8 mouse cellular contexts compared by ENCODE assay signal in the genomic region with DNA sequence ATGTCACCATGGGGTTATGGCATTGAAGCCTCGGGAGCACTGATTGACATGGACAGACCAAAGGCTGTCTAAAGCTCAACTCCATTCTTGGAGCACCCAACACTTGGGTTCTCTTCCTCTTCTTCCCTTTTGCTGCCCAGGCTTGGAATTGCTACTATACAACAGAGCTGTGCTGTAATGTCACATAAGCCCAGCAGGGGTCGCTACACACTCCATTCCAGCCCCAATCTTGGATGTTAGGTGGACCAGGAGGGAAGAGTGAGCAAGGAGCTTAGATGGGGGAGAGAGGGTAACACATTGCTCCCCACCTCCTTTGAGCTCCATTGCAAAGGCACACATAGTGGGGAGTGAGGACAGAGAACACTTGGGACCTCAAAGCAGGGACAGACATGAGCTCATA. TPM values are rescaled to one million over a fixed set of nuclear protein-coding genes. Genes with fewer than 3 reads are reported as not detected.
DNase-seq lines count a peak whose midpoint lies in the region; TF ChIP-seq lines count a peak whose summit lies in the region.

No protein-coding gene starts in this region.

- TF ChIP-seq POLR2A in embryonic fibroblast, embryonic 13.5 days (IDR thresholded peaks at IDR 0.05; ENCODE audit: low read depth, low read length) = no peak
- no peak for TF ChIP-seq POLR2A in olfactory bulb, adult 2 months (IDR thresholded peaks at IDR 0.05; ENCODE audit: insufficient read depth, low read depth, low read length)

- H3K9me3 ChIP-seq in ES-E14 (ENCODE audit: control insufficient read depth, insufficient read depth, low read depth, low read length) = no peaks in the 10 kb centered on the region

- H3K4me3 ChIP-seq in left cerebral cortex, adult 2 months = peak overlapping the region; percentile 37; the same call in 1 of the 2 replicates
- H3K4me3 ChIP-seq in ES-E14 (ENCODE audit: insufficient read depth in 1 of 2, low read depth in 1 of 2, low read length in 2 of 2, poor library complexity in 1 of 2, severe bottlenecking in 1 of 2) = no peak overlapping the region
- H3K4me3 ChIP-seq in embryonic fibroblast, embryonic 13.5 days (ENCODE audit: insufficient read depth, low read length) = no peak overlapping the region
- H3K4me3 ChIP-seq in olfactory bulb, adult 2 months (ENCODE audit: insufficient read depth, low read depth, low read length) = no peak overlapping the region

- TF ChIP-seq CTCF in left cerebral cortex, adult 2 months (IDR thresholded peaks at IDR 0.05) = peak; percentile 85
- TF ChIP-seq CTCF in embryonic fibroblast, embryonic 13.5 days (IDR thresholded peaks at IDR 0.05; ENCODE audit: borderline replicate concordance, insufficient read depth, low read length) = peak; percentile 22; the same call in 1 of the 2 replicates
- TF ChIP-seq CTCF in olfactory bulb, adult 2 months (IDR thresholded peaks at IDR 0.05; ENCODE audit: insufficient read depth, low read depth, low read length) = peak; percentile 71; the same call in 1 of the 2 replicates

- peak; percentile 35 to 62 for DNase-seq in cerebellum, postnatal 14 days
- no peak for DNase-seq in cerebellum, adult 8-10 months
- DNase-seq in left cerebral cortex, adult 2 months (ENCODE audit: extremely low spot score in 1 of 2, low spot score in 2 of 2) = peak in 1 of 2 experiments; percentile 60
- no peak for DNase-seq in left cerebral cortex, adult 11 months (ENCODE audit: low spot score)
- DNase-seq in ES-E14 (ENCODE audit: low read depth, low spot score) = peak; percentile 57
- DNase-seq in heart, adult 9 months (ENCODE audit: low spot score in 2 of 2) = no peak

- in situ Hi-C loops in ES-E14 (cut with MboI; ENCODE audit: low sequenced_read_pairs in 2 of 2, unreplicated experiment in 2 of 2) = no loop called here

- H3K36me3 ChIP-seq in ES-E14 (ENCODE audit: control insufficient read depth, insufficient read depth, low read length, poor library complexity, severe bottlenecking) = no peaks in the 10 kb centered on the region

- H3K4me1 ChIP-seq in ES-E14 (ENCODE audit: control insufficient read depth in 2 of 2, insufficient read depth in 2 of 2, low read length in 2 of 2, poor library complexity in 1 of 2) = no peaks in the 10 kb centered on the region
- H3K4me1 ChIP-seq in embryonic fibroblast, embryonic 13.5 days (ENCODE audit: control insufficient read depth, insufficient read depth, low read length) = no peaks in the 10 kb centered on the region
- peaks cover 36% of the 10 kb centered on the region for H3K4me1 ChIP-seq in olfactory bulb, adult 2 months (ENCODE audit: control insufficient read depth, insufficient read depth, low read length)

- peak overlapping the region; percentile 60; the same call in 1 of the 2 replicates for H3K27ac ChIP-seq in left cerebral cortex, adult 2 months
- no peak overlapping the region for H3K27ac ChIP-seq in ES-E14 (ENCODE audit: insufficient read depth, low read depth, low read length, poor library complexity, severe bottlenecking)
- H3K27ac ChIP-seq in embryonic fibroblast, embryonic 13.5 days (ENCODE audit: insufficient read depth, low read length) = no peak overlapping the region
- no peak overlapping the region for H3K27ac ChIP-seq in olfactory bulb, adult 2 months (ENCODE audit: insufficient read depth, low read depth, low read length)

- 18% methylated on average over 2 of the region's 2 CpGs for WGBS in olfactory bulb, adult 2 months

- intact Hi-C loops in left cerebral cortex, adult 2 months (cut with DNase I) = loop anchor here (5.0 kb wide), 1 partner anchor 190 kb away; no protein-coding TSS in a partner anchor

- H3K9ac ChIP-seq in ES-E14 (ENCODE audit: insufficient read depth, low read depth, low read length, poor library complexity, severe bottlenecking) = no peak overlapping the region

TF ChIP-seq in ES-E14, 5 proteins besides CTCF, POLR2A, EP300 and RAD21:
- TF ChIP-seq ZC3H11A (IDR thresholded peaks at IDR 0.05; ENCODE audit: borderline replicate concordance, low read depth, low read length) (0 out of 2 replicates have a peak, but pooled peaks have one; percentile 46), ZNF384 (IDR thresholded peaks at IDR 0.05; ENCODE audit: low read depth, low read length) (no peak)

RNA-seq across cellular contexts. Expression of a gene that starts 6.2 kb away (rescaled TPM):
- 100 to 1,000 TPM; 372 to 375 TPM for total RNA-seq in left cerebral cortex, adult 2 months (2021)
- 6.2 and 12.4 TPM in 2 replicates for total RNA-seq in ES-E14 (2012; rRNA removed)
- not detected in 2 replicates for polyA plus RNA-seq in embryonic fibroblast, embryonic 13.5 days (2011; ENCODE audit: insufficient read length, low read depth, missing spikeins)
- not detected in 2 replicates for polyA plus RNA-seq in olfactory bulb, adult 2 months (2012; ENCODE audit: insufficient read depth, insufficient read length, low replicate concordance, missing spikeins)

RNA-seq across cellular contexts. Expression of a gene that starts 17.1 kb away (rescaled TPM):
- total RNA-seq in left cerebral cortex, adult 2 months (2021) = 1 to 10 TPM; 1.6 to 3.4 TPM
- not detected in 2 replicates for total RNA-seq in ES-E14 (2012; rRNA removed)
- polyA plus RNA-seq in embryonic fibroblast, embryonic 13.5 days (2011; ENCODE audit: insufficient read length, low read depth, missing spikeins) = 0.54 and 0.95 TPM in 2 replicates
- not detected in 2 replicates for polyA plus RNA-seq in olfactory bulb, adult 2 months (2012; ENCODE audit: insufficient read depth, insufficient read length, low replicate concordance, missing spikeins)

Comparison
In these comparisons a context has a peak if more than half of its experiments do, and no peak if none do; other contexts are left out.
1. DNase-seq: peak in cerebellum, postnatal 14 days (2 of 2) and ES-E14 (single experiment); none in cerebellum, adult 8-10 months (single experiment), left cerebral cortex, adult 11 months (single experiment) and heart, adult 9 months (0 of 2).
2. CTCF ChIP-seq: peak in every context shown above with its lines; median percentile 85 in left cerebral cortex, adult 2 months; 71 in olfactory bulb, adult 2 months; 22 in embryonic fibroblast, embryonic 13.5 days.
3. RNA of a gene that starts 6.2 kb away (total RNA-seq): 372 to 375 TPM in left cerebral cortex, adult 2 months; 6.2 to 12.4 TPM in ES-E14; every median in the first group is over 10 times any median in the second.